ENCODE assay signal across 23 mouse cellular contexts in the genomic region with DNA sequence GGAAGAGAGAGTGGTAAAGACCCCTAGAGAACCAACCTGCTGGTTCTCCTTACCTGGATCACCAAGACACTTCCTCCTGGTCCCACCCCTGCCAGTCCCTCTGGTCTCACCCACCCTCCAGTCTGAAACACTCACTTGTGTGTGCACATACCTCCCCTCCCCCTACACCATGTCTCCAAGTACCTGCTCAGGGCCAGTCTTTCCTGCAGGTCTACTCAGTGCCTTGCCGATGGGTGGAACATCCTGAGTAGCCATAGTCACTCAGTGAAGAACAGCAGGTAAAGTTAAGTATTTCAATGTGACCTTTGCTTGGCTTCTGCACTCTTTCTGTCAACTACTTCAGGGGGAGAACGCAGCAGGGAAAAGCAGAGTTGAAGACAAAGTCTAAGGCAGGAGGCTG.
DNase-seq lines count a peak whose midpoint lies in the region; ATAC-seq lines count a peak whose summit lies in the region.
"Had no signal": no experiment of that assay in that cellular context is flagged by ENCODE, and none has a peak within 500 bp of the region (broad histone marks: within the 10 kb centered on the region; RNA-seq: fewer than 3 reads in every experiment).

No protein-coding gene starts in this region.

- peaks cover 17 to 45% of the 10 kb centered on the region in 2 experiments for H3K4me1 ChIP-seq in heart, embryonic 14.5 days (ENCODE audit: control insufficient read depth in 2 of 2, insufficient read depth in 2 of 2, low read length in 2 of 2)
- H3K4me1 ChIP-seq in hindbrain, embryonic 14.5 days (replicated peaks; ENCODE audit: control insufficient read depth, insufficient read depth, low read length): peaks cover 14% of the 10 kb centered on the region
- no peaks in the 10 kb centered on the region; the same call in 1 of the 2 replicates for H3K4me1 ChIP-seq in hindbrain, embryonic 11.5 days (replicated peaks; ENCODE audit: control insufficient read depth, insufficient read depth, low read length)
- H3K4me1 ChIP-seq in limb, embryonic 10.5 days: peaks cover 48% of the 10 kb centered on the region

- peak overlapping the region; percentile 49 to 50; a peak in 3 of 4 replicates for H3K27ac ChIP-seq in heart, embryonic 14.5 days (replicated peaks in 1 of 2; ENCODE audit: control insufficient read depth in 1 of 2, insufficient read depth in 1 of 2, low read depth in 2 of 2, low read length in 2 of 2)
- no peak overlapping the region for H3K27ac ChIP-seq in hindbrain, embryonic 14.5 days
- no peak overlapping the region for H3K27ac ChIP-seq in hindbrain, embryonic 11.5 days (ENCODE audit: low read depth, low read length)
- H3K27ac ChIP-seq in limb, embryonic 10.5 days: 0 out of 2 replicates have a peak overlapping the region, but pooled peaks have one; percentile 81
- H3K27ac ChIP-seq: gastrocnemius, adult 2 months had no signal

- no peaks in the 10 kb centered on the region for H3K36me3 ChIP-seq in heart, embryonic 14.5 days (ENCODE audit: control insufficient read depth, insufficient read depth, low read length)
- H3K36me3 ChIP-seq in hindbrain, embryonic 14.5 days (replicated peaks; ENCODE audit: control insufficient read depth, insufficient read depth): no peaks in the 10 kb centered on the region
- H3K36me3 ChIP-seq in hindbrain, embryonic 11.5 days (ENCODE audit: control insufficient read depth, insufficient read depth, low read length): no peaks in the 10 kb centered on the region
- peaks cover 5% of the 10 kb centered on the region; the same call in 1 of the 2 replicates for H3K36me3 ChIP-seq in limb, embryonic 10.5 days
- H3K36me3 ChIP-seq: forebrain, embryonic 10.5 days; hindbrain, embryonic 15.5 days had no signal

- no peak for ATAC-seq in heart, embryonic 14.5 days (ENCODE audit: insufficient number of reproducible peaks, insufficient read depth, low FRiP score, low read depth)
- ATAC-seq in hindbrain, embryonic 14.5 days (ENCODE audit: low FRiP score): peak; percentile 24; the same call in 1 of the 2 replicates
- ATAC-seq in hindbrain, embryonic 11.5 days (ENCODE audit: low FRiP score): no peak
- ATAC-seq: forebrain, embryonic 14.5 days; inflammation-experienced regulatory T-cells, adult 6 months; intestine, postnatal 0 days had no signal

- peak; percentile 83 for DNase-seq in heart, adult 11 months
- DNase-seq in heart, postnatal 14 days: no peak
- no peak for DNase-seq in heart, adult 18-20 months
- DNase-seq in hindbrain, embryonic 14.5 days (ENCODE audit: low spot score): no peak
- DNase-seq in hindbrain, embryonic 11.5 days (ENCODE audit: low spot score): no peak
- no peak for DNase-seq in limb, embryonic 10.5 days (ENCODE audit: low spot score)
- DNase-seq: adrenal gland, adult 2 months; adrenal gland, postnatal 25 days; cerebellum, adult 18-20 months; cerebellum, postnatal 14 days; embryo, embryonic 11 days; gastrocnemius, adult 2 months; gastrocnemius, postnatal 25 days; heart, postnatal 36 days; kidney, adult 8-10 months had no signal

- intact Hi-C loops in heart, postnatal 14 days (cut with DNase I): no loop called here

- WGBS in heart, embryonic 14.5 days: 57% methylated on average over 2 of the region's 2 CpGs
- WGBS in hindbrain, embryonic 14.5 days: 86% methylated on average over 2 of the region's 2 CpGs
- WGBS in hindbrain, embryonic 11.5 days: 91% methylated on average over 2 of the region's 2 CpGs
- 86% methylated on average over 2 of the region's 2 CpGs for WGBS in limb, embryonic 10.5 days

- no peaks in the 10 kb centered on the region for H3K9me3 ChIP-seq in heart, embryonic 14.5 days (ENCODE audit: control insufficient read depth, low read length)
- H3K9me3 ChIP-seq in hindbrain, embryonic 14.5 days (ENCODE audit: control insufficient read depth, low read length): no peaks in the 10 kb centered on the region
- H3K9me3 ChIP-seq in hindbrain, embryonic 11.5 days (ENCODE audit: control insufficient read depth, low read length): no peaks in the 10 kb centered on the region
- no peaks in the 10 kb centered on the region for H3K9me3 ChIP-seq in limb, embryonic 10.5 days (replicated peaks)
- H3K9me3 ChIP-seq: forebrain, embryonic 10.5 days; hindbrain, embryonic 15.5 days had no signal

- 0 out of 2 replicates have a peak overlapping the region, but pooled peaks have one; percentile 25 for H3K9ac ChIP-seq in heart, embryonic 14.5 days (ENCODE audit: low read length)
- no peak overlapping the region for H3K9ac ChIP-seq in hindbrain, embryonic 14.5 days
- H3K9ac ChIP-seq in hindbrain, embryonic 11.5 days (ENCODE audit: low read depth, low read length): no peak overlapping the region
- H3K9ac ChIP-seq: hindbrain, embryonic 15.5 days had no signal

- H3K4me3 ChIP-seq in heart, embryonic 14.5 days (ENCODE audit: control insufficient read depth in 1 of 2, insufficient read depth in 1 of 2, low read depth in 1 of 2, low read length in 2 of 2): no peak overlapping the region
- H3K4me3 ChIP-seq in hindbrain, embryonic 14.5 days (replicated peaks; ENCODE audit: low read length): no peak overlapping the region
- H3K4me3 ChIP-seq in hindbrain, embryonic 11.5 days (ENCODE audit: low read depth, low read length): no peak overlapping the region
- H3K4me3 ChIP-seq in limb, embryonic 10.5 days: no peak overlapping the region
- H3K4me3 ChIP-seq: erythroblast, embryonic 14.5 days; forebrain, embryonic 10.5 days; gastrocnemius, adult 2 months; hindbrain, embryonic 15.5 days had no signal

- no peak overlapping the region for H3K4me2 ChIP-seq in heart, embryonic 14.5 days (ENCODE audit: low read length)
- no peak overlapping the region for H3K4me2 ChIP-seq in hindbrain, embryonic 14.5 days (replicated peaks)
- H3K4me2 ChIP-seq in hindbrain, embryonic 11.5 days (replicated peaks; ENCODE audit: low read depth, low read length): no peak overlapping the region
- H3K4me2 ChIP-seq: hindbrain, embryonic 15.5 days had no signal

- H3K27me3 ChIP-seq in heart, embryonic 14.5 days (ENCODE audit: control insufficient read depth, insufficient read depth, low read length): no peaks in the 10 kb centered on the region
- H3K27me3 ChIP-seq in hindbrain, embryonic 14.5 days (ENCODE audit: control insufficient read depth, insufficient read depth, low read length): no peaks in the 10 kb centered on the region
- no peaks in the 10 kb centered on the region for H3K27me3 ChIP-seq in hindbrain, embryonic 11.5 days (ENCODE audit: control insufficient read depth, insufficient read depth, low read length)
- no peaks in the 10 kb centered on the region for H3K27me3 ChIP-seq in limb, embryonic 10.5 days (ENCODE audit: low read depth, poor library complexity, severe bottlenecking)
- H3K27me3 ChIP-seq: CH12.LX; hindbrain, embryonic 15.5 days had no signal

Comparison
In these comparisons a context has a peak if more than half of its experiments do, and no peak if none do; other contexts are left out.
1. H3K27ac ChIP-seq: peak in heart, embryonic 14.5 days (2 of 2) and limb, embryonic 10.5 days (single experiment); none in hindbrain, embryonic 14.5 days (single experiment) and hindbrain, embryonic 11.5 days (single experiment).